Mouse (Mus musculus) MN1 (cell line): Measurements from ENCODE around the gene Ccdc40.

Experiments
- DNase-seq: peaks from one replicate; pipeline ENCODE4 v3.0.0-alpha.2; 2016; ENCODE audit warnings: low spot score

Gene Ccdc40

GRCm38 (mm10) chr11:119208870-119209370 is 19.5 kb upstream of the Ccdc40 start:
- DNase-seq, result no peak

- peak; percentile 82 for DNase-seq
Measured at GRCm38 (mm10) chr11:119209371-119210025, 18.9 kb upstream of the Ccdc40 start.

GRCm38 (mm10) chr11:119210321-119211100 is 17.9 kb upstream of the Ccdc40 start:
- DNase-seq, result no peak

DNA sequence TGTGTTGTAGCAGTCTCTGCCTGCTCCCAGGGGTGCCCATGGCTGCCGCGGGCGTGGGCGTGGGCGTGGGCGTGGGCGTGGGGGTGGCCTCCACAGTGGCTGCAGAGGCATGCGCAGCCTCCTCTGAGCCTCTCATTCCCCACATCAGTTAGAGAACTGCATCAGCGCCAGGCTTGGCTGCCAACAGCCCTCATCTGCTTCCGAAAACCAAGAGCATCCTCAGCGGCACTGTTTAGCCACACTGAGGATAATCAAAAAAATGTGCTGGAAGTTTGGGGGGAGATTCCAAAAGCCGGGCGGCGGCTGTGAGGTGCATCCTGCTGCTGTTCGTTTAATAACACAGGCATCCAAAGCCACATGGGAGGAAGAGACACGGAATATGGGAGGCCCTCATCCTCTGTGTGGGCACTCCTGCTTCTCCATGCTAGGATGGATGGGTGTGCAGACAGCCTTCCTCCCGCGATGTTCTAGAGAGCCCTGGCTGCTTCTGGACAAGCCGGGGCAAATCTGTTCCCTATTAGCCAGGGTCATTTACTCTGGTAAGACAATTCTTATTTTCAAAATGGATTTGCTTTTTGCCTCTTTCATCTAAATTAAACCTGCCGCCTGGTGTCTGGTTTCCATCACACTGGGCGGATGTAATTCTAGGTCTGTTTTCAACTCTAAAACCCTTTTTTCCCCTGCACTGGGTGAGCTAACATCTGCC is 16.6 kb upstream of the Ccdc40 start:
- DNase-seq, result peak; percentile 76

DNA sequence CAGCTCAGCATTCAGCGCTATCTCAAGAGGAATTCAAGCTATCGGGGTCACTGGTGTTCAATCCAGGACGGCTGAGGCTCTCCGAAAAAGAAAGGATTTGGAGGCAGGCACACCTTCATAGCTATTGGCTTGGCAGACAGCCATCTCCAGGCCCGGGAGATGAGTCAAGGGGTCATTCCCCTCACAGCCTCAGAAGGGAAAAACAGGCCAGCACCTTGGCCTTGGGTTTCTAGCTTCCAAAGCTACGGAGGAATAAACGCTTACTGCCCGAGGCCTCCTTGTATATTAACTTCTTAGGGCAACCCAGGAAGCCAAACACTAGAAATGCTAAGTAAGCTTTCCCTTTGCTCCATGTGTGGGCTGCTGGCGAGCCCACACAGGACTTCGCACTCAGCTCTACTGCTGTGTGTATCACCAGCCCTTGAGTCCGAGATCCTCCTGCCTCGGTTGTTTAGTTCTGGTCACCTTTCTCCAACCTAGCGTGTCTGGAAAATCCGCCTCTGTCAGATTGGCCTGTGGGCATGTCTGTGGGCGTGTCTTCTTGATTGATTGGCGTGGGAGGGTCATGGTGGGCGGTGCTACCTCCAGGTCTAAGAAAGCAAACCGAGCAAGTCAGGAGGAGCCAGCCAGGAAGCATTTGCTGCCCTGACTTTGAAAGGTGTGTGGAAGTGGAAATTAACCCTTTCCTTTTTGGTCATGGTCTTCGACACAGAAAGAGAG is 15.0 kb upstream of the Ccdc40 start:
- DNase-seq, result peak; percentile 65

DNA sequence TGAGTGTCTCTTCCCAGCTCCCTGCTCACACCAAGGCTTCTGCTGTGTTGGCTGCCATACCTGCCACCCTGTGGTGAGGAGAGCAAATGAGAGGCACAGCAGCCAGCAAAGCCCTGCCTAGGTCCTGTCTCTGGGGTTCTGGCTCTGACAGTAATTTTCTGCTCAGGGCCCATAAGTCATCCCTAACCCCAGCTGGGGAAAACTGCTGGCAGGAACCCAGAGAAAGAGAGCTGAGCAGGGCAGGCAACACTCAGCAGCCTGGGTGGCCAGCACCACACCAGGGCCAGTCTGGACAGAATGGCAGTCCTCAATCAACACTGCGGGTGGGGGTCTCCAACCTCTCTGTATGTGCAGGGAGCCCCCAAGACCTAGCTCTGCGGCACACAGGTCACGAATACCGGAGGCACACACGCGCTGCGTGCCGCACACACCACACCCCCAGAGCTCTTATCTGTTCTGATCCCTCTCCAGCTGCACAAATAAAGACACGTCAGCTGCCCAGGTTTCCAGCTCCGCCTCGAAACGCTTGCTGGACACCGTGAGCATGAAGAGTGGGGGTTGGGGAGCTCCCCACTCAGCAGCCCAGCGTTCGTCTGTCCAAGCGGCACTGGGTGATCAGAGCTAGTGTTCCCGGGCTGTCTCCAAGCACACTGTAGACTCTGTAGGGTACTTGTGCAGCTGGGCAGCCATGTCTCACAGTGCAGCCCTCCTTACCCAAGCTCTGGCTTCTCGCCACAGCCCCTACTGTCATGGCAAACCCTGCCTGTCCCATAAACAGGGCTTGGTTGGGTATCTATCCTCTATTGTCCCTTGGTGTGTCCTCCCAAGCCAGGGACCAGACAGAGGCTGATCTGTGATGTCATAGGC is 13.1 kb upstream of the Ccdc40 start:
- DNase-seq, result peak; percentile 90

DNA sequence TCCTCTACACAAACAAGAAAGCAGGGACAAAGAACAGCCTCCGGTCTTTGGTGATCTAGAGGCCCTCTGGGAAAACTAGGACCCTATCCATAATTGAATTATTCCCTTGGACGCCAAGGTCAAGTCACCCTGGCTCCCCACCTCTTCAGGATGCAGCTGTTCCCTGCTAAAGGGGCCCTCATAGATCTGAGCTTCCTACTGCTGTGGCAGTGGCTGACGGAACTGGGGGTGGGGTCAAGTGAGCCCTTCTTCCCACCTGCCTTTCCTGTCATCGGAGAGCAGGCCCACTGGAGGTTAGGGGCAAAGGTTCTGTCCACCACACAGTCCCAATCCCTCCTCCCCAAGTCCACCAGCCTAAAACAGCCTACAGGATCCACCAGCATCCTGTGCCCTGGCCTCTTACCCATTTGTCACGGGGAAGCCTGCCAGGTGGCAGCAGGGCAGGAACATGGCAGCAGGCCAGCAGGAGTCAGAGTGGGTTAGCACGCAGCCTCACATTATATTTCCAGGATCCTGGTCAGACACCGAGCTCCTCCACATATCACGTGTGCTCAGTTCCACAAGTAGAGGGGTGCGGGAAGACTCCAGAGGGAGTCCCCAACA is 12.4 kb upstream of the Ccdc40 start:
- DNase-seq, result peak; percentile 88

DNA sequence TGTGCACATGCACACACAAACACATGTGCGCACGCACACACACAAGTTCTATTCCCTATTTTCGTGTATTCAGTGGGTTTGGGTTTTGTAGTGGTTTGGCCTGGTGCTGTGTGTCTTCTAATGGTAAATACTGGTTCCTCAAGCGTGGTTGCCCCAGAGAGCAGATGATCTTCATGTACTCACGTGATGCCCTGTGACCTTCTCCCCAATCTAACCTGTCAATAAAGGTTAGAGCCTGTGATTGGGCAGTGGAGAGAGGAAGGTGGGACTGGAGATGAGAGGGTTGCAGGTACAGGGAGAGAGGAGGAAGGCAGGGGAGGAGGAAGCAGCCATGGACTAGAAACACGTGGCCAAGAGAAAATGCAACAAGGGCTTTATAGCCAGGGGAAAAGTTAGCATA is 10.5 kb upstream of the Ccdc40 start:
- DNase-seq, result no peak

DNA sequence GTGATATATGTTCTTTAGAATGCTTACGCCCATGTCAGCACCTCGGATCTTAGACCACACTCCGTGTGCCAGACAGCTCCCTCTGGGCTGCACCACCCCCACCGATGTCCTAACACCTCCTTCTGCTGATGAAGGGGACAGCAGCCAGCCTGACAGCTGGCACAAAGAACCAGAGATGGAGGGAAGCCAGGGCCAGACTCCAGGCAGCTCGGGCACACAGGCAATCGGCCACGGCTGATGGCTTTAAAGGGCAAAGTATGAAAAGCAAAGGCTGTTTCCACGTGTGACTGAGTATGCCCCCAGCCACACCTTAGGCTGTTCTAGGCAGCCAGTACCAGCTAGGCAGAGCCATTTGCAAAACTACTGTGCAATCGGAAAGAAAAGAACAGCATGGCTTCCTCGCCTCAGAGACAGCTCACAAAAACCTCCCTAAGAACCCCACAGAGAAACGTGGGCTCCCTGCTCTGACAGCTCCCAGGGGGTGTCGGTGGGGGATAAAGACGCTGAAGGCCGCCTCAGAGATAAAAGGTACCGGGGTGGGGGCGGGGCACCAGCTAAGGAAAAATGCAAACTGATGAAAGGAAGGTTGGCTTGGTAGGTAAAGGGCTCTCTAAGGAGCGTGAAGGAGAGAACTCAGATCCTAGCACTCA is 8.4 kb upstream of the Ccdc40 start:
- DNase-seq, result peak; percentile 45

GRCm38 (mm10) chr11:119221812-119222510 is 6.4 kb upstream of the Ccdc40 start:
- no peak for DNase-seq

DNA sequence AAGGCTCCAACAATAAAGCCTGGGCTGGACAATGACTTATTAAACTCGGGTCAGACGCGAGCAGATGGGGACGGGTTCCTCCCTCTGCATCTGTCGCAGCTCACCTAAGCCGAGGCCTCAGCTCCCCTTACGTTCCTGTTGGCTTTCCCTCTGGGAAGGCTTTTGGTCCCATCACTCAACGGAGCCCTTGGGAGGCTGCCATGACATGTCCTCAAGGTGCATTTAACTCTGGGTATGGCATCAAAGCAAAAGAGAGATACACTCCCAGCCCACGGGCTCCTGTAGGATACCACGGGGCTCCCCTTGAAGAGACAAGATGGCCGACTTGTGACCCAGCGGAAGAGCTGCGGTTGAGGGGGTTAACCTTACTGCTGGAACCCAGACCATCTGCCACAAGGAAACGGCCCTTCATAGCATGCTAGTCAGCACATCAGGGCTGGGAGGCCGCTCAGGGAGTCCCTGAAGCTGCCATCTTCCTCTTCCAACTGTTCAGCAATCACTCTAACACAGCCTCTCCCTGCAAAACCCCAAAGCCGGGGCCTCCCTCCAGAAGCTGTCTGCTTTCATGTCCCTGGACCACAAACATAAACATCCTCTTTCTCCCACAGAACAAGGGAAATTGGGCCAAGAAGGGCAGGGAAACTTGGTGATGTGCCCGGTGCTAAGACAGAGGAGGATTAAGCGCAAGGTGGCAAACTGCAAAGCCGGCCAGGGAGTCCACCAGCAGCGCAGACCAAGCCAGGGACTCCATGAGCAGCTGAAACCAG is 5.1 kb upstream of the Ccdc40 start:
- no peak for DNase-seq

- no peak for DNase-seq
Measured at GRCm38 (mm10) chr11:119224926-119225325, 3.4 kb upstream of the Ccdc40 start.

- DNase-seq, result no peak
Measured at GRCm38 (mm10) chr11:119225634-119226033, 2.7 kb upstream of the Ccdc40 start.

- no peak for DNase-seq
Measured at GRCm38 (mm10) chr11:119227591-119227990, 781 bp upstream of the Ccdc40 start.

DNA sequence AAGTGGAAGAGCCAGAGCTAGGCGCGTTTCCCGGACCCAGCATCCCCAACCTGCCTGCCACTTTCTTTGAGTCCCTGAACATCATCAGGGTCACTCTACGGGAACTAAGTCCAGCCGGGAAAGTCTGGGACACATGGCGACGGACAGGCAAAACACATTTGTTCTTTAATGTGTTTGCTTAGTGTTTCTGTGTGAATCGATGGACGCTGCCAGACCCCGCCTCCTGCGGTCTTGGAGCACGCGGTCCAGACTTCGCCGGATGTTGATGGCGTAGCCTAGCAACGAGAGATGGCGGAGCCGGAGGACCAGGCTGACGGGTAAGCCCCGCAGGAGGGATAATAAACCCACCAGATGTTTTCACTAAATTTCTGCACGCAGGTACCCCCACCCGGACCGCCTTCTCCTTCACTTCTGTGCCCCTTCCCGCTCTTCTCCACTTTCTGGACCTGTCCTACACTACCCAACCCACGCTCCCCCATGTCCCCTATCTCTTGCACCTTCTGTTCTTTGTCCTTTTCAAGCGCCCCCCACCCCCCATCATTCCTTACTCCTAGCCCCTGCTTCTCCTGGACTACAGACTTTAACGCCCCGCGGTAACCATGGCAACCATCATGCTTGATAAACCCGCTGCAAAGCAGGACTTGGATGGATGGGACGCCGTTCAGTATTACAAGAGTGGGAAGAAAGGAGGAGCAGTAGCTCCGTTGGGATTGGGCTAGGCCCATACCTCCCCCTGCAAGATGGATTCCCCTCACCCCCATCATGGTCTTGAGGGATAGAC is 664 bp downstream of the Ccdc40 start:
- DNase-seq, result peak; percentile 91

GRCm38 (mm10) chr11:119234770-119235169 is 6.4 kb downstream of the Ccdc40 start:
- no peak for DNase-seq

GRCm38 (mm10) chr11:119235596-119235995 is 7.2 kb downstream of the Ccdc40 start:
- DNase-seq, result peak; percentile 50

DNA sequence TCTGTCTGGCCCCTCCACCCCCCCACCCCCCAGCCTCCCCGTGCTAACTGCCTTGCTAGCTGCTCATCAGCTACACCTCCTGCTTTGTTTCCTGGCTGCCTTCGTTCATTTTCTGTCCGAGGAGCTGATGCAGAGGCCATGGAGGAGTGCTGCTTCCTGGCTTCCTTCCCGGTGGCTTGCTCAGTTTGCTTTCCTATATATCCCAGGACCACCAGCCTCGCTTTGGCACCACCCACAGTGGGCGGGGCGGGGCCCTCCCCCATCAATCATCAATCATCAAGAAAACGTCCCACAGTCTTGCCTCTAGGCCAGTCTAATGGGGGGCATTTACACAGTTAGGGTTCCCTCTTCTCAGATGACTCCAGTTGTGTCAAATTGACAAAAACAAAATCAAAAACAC is 8.0 kb downstream of the Ccdc40 start:
- no peak for DNase-seq
